Mouse (Mus musculus) E14TG2a.4 (cell line): Measurements from ENCODE around the gene Itga9.

Experiments
- H3K27me3 ChIP-seq: 2 replicates; pipeline ENCODE4 v1.6.1; 2014; ENCODE audit warnings: low read length, control low read depth; ENCODE audit not compliant: insufficient read depth
- H3K36me3 ChIP-seq: 2 replicates; pipeline ENCODE4 v1.6.1; 2014; ENCODE audit warnings: low read length, control low read depth; ENCODE audit not compliant: insufficient read depth
- H3K4me1 ChIP-seq: replicated peaks from 2 replicates; pipeline ENCODE4 v1.6.1; 2014; ENCODE audit warnings: low read depth, low read length, control low read depth
- H3K4me3 ChIP-seq: replicated peaks from 2 replicates; pipeline ENCODE4 v1.5.1; 2014; ENCODE audit warnings: mild to moderate bottlenecking, low read length
- H3K9me3 ChIP-seq: 2 replicates; pipeline ENCODE4 v1.6.1; 2014; ENCODE audit warnings: low read length, control low read depth
- CTCF ChIP-seq: conservative IDR thresholded peaks from 2 replicates; pipeline ENCODE4 v1.5.1; 2014; ENCODE audit warnings: low read length
- NANOG ChIP-seq: IDR thresholded peaks from 2 replicates; pipeline ENCODE4 v1.6.1; 2014; ENCODE audit warnings: borderline replicate concordance, low read length, mixed read lengths
- POU5F1 ChIP-seq: IDR thresholded peaks from 2 replicates; pipeline ENCODE4 v1.6.1; 2014; ENCODE audit warnings: low read length, borderline replicate concordance

Gene Itga9

GRCm38 (mm10) chr9:118943941-118944340, 337.5 kb downstream of the Itga9 start:
- TF ChIP-seq NANOG (no peak), POU5F1 (no peak), CTCF (no peak)
- H3K36me3 ChIP-seq = no peaks in the 10 kb centered on the region
- H3K4me3 ChIP-seq = no peak overlapping the region
- no peaks in the 10 kb centered on the region for H3K27me3 ChIP-seq
- peaks cover 18% of the 10 kb centered on the region for H3K4me1 ChIP-seq
- no peaks in the 10 kb centered on the region for H3K9me3 ChIP-seq

- H3K27me3 ChIP-seq = no peaks in the 10 kb centered on the region
- H3K9me3 ChIP-seq = no peaks in the 10 kb centered on the region
- H3K4me3 ChIP-seq = no peak overlapping the region
- TF ChIP-seq CTCF (no peak), POU5F1 (no peak), NANOG (no peak)
- H3K4me1 ChIP-seq = peaks cover 15% of the 10 kb centered on the region
- H3K36me3 ChIP-seq = no peaks in the 10 kb centered on the region
These were observed 337.9 kb downstream of the Itga9 start for GRCm38 (mm10) chr9:118944388-118944787.

DNA sequence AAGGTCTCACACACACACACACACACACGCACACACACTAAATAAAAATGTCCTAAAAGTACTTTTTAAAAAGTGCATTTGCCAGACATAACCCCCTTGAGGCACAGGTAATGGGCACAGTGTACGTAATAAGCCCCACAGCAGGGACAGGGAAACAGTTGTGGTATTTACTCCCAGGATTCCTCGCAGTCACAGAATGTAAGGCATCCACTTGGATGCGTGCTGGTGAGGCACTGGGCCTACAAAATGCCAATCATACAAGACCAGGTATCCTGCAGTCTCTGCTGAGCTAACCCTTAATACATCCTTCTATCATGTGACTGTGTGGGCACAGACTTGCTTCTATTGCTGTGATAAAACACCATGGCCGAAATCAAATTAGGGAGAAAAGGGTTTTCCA, 342.0 kb downstream of the Itga9 start:
- Histone ChIP-seq H3K27me3 (no peaks in the 10 kb centered on the region; the same call in 1 of the 2 replicates), H3K4me3 (no peak overlapping the region), H3K36me3 (no peaks in the 10 kb centered on the region), H3K9me3 (no peaks in the 10 kb centered on the region), H3K4me1 (peaks cover 29% of the 10 kb centered on the region)
- no peak for TF ChIP-seq POU5F1
- no peak for TF ChIP-seq CTCF
- no peak for TF ChIP-seq NANOG

GRCm38 (mm10) chr9:118949124-118949523, 342.6 kb downstream of the Itga9 start:
- Histone ChIP-seq H3K27me3 (no peaks in the 10 kb centered on the region; the same call in 1 of the 2 replicates), H3K9me3 (no peaks in the 10 kb centered on the region), H3K4me3 (no peak overlapping the region), H3K36me3 (no peaks in the 10 kb centered on the region), H3K4me1 (peaks cover 22% of the 10 kb centered on the region)
- TF ChIP-seq NANOG (no peak), CTCF (no peak), POU5F1 (no peak)

- TF ChIP-seq POU5F1 = no peak
- no peak for TF ChIP-seq NANOG
- no peak for TF ChIP-seq CTCF
- Histone ChIP-seq H3K9me3 (no peaks in the 10 kb centered on the region), H3K4me1 (peaks cover 18% of the 10 kb centered on the region), H3K36me3 (no peaks in the 10 kb centered on the region), H3K4me3 (no peak overlapping the region), H3K27me3 (no peaks in the 10 kb centered on the region; the same call in 1 of the 2 replicates)
These were observed 343.2 kb downstream of the Itga9 start for GRCm38 (mm10) chr9:118949654-118950053.

DNA sequence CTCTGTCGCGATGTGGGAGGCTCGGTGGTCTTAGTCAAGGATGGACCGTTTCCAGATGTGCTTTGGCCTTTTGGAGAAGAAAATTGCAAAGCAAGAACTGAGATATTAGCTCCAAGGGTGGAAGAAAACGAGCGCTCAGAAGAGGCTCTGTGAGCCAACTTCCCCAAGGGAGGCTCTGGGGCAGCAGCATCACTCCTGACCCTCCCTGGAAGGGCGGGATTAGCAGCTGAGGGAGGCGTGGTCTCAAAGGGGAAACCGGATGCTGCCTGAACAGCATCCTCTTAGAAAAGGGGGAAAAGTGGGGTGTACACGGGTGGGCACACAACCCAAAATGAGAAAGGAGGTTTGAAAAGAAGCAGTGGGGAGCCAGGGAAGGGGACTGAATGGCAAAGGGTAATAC, 343.6 kb downstream of the Itga9 start:
- H3K36me3 ChIP-seq = no peaks in the 10 kb centered on the region
- H3K9me3 ChIP-seq = no peaks in the 10 kb centered on the region
- TF ChIP-seq CTCF (no peak), POU5F1 (no peak), NANOG (no peak)
- H3K27me3 ChIP-seq = no peaks in the 10 kb centered on the region; the same call in 1 of the 2 replicates
- H3K4me3 ChIP-seq = 0 out of 2 replicates have a peak overlapping the region, but pooled peaks have one; percentile 39
- H3K4me1 ChIP-seq = peaks cover 18% of the 10 kb centered on the region
